Mouse (Mus musculus) megakaryocyte, embryonic 14.5 days (primary cell): ENCODE measurements at regions not wholly inside any gene's neighbourhood (a gene's known extent, or its start where the extent isn't known, plus 50 kb on each side); places are given as distances from the start of the nearest gene placed in this dataset.

ENCODE experiments used
- FLI1 ChIP-seq: IDR thresholded peaks from 2 replicates; pipeline ENCODE4 v1.6.1; 2012; ENCODE audit warnings: low read length, inconsistent platforms, mixed read lengths
- GATA1 ChIP-seq: IDR thresholded peaks from 3 replicates; pipeline ENCODE4 v1.6.1; 2012; ENCODE audit warnings: mixed read lengths, low read length, inconsistent platforms, borderline replicate concordance

GRCm38 (mm10) chr9:112983353-112983752, 724.7 kb downstream of the Pdcd6ip start:
- TF ChIP-seq GATA1 (no peak), FLI1 (no peak)
